Mouse (Mus musculus) spleen, postnatal 10 days (tissue): ENCODE results near the gene Vmn1r227.

Experiments used
- DNase-seq, 2 experiments: peaks; one replicate each; pipeline ENCODE4 v3.0.0; 2021 to 2022; ENCODE audit warnings: low spot score in 2 of 2

Vmn1r227 gene

GRCm38 (mm10) chr17:20729543-20729942 is at the start of gene Vmn1r227:
Gene Vmn1r227, plus strand, starts transcription at chr17:20729843.
- DNase-seq, result no peak

GRCm38 (mm10) chr17:20682543-20682942 is 47.1 kb upstream of the Vmn1r227 start, which contains the start of gene Vmn1r226:
Gene Vmn1r226, plus strand, starts transcription at chr17:20682843.
- no peak for DNase-seq

- DNase-seq, result no peak
Observed at GRCm38 (mm10) chr17:20786057-20786456, 56.4 kb downstream of the Vmn1r227 start, which contains the start of gene Vmn1r228. Gene Vmn1r228, minus strand, starts transcription at chr17:20786157.
